31 mouse cellular contexts compared by ENCODE assay signal in the genomic region with DNA sequence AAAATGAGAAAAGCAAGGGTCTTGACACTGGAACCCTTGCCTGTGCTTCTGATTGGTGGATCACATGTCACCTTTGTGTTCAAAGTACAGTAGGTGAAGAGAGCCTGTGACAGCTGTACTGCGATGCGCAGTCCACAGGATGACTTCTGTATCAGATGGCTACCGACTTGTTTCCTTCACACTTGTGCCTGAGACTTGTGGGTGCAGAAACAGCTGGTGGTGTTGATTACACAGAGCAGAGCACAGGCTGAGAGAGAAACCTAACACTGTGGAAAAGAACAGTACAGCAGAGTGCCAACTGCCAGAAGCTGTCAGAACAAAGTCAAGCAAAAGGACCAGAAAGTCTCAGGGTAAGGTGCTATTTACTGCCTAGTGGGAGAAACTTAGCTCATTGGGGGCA. TPM values are rescaled to one million over a fixed set of nuclear protein-coding genes. Genes with fewer than 3 reads are reported as not detected.
DNase-seq lines count a peak whose midpoint lies in the region; ATAC-seq and TF ChIP-seq lines count a peak whose summit lies in the region.
"Had no signal": no experiment of that assay in that cellular context is flagged by ENCODE, and none has a peak within 500 bp of the region (broad histone marks: within the 10 kb centered on the region; RNA-seq: fewer than 3 reads in every experiment).

No protein-coding gene starts in this region.

- peak; percentile 84; the same call in 1 of the 2 replicates for ATAC-seq in embryonic facial prominence, embryonic 14.5 days (ENCODE audit: low read depth)
- peak; percentile 39; the same call in 1 of the 2 replicates for ATAC-seq in embryonic facial prominence, embryonic 15.5 days (ENCODE audit: insufficient number of reproducible peaks, low FRiP score, low TSS enrichment, low read depth)
- ATAC-seq in forebrain, embryonic 11.5 days (replicated peaks; ENCODE audit: low FRiP score) = no peak
- ATAC-seq: forebrain, postnatal 0 days; hindbrain, postnatal 0 days; intestine, embryonic 16.5 days; lung, postnatal 0 days; midbrain, embryonic 13.5 days had no signal

- no peak overlapping the region for H3K27ac ChIP-seq in embryonic facial prominence, embryonic 14.5 days (replicated peaks; ENCODE audit: low read depth, low read length)
- H3K27ac ChIP-seq in embryonic facial prominence, embryonic 10.5 days (replicated peaks) = no peak overlapping the region
- peak overlapping the region; percentile 28; the same call in 1 of the 2 replicates for H3K27ac ChIP-seq in layer of hippocampus, adult 2 months
- H3K27ac ChIP-seq in embryonic facial prominence, embryonic 15.5 days (replicated peaks) = no peak overlapping the region
- H3K27ac ChIP-seq in forebrain, embryonic 11.5 days (ENCODE audit: low read depth, low read length) = no peak overlapping the region
- H3K27ac ChIP-seq: embryonic facial prominence, embryonic 12.5 days; forebrain, embryonic 12.5 days; heart, embryonic 15.5 days; hindbrain, embryonic 12.5 days; hindbrain, postnatal 0 days; limb, embryonic 15.5 days; liver, embryonic 13.5 days; midbrain, embryonic 13.5 days; neural tube, embryonic 15.5 days had no signal

- peak; percentile 27 for DNase-seq in embryonic facial prominence, embryonic 14.5 days (ENCODE audit: low spot score)
- no peak for DNase-seq in embryonic facial prominence, embryonic 10.5 days (ENCODE audit: low spot score)
- no peak for DNase-seq in layer of hippocampus, adult 2 months (ENCODE audit: low spot score in 2 of 2)
- no peak for DNase-seq in layer of hippocampus, postnatal 25 days (ENCODE audit: extremely low spot score in 1 of 2, low spot score in 1 of 2)
- DNase-seq in natural killer cell, adult 2 months (ENCODE audit: low spot score in 2 of 2) = peak; percentile 2 to 15
- DNase-seq in forebrain, embryonic 11.5 days (ENCODE audit: low spot score) = no peak
- DNase-seq: adrenal gland, postnatal 10 days; cerebellum, adult 11 months; cerebellum, adult 9-10 months; cerebellum, postnatal 36 days; forebrain, postnatal 0 days; gastrocnemius, postnatal 14 days; kidney, adult 8-10 months; layer of hippocampus, adult 9-11 months; liver, embryonic 13.5 days; lung, adult 18-20 months; lung, postnatal 4 days had no signal

- no peak overlapping the region for H3K4me3 ChIP-seq in embryonic facial prominence, embryonic 14.5 days (ENCODE audit: low read depth, low read length)
- H3K4me3 ChIP-seq in embryonic facial prominence, embryonic 10.5 days = no peak overlapping the region
- no peak overlapping the region for H3K4me3 ChIP-seq in layer of hippocampus, adult 2 months
- no peak overlapping the region for H3K4me3 ChIP-seq in embryonic facial prominence, embryonic 15.5 days (replicated peaks)
- no peak overlapping the region for H3K4me3 ChIP-seq in forebrain, embryonic 11.5 days (ENCODE audit: low read depth, low read length)
- H3K4me3 ChIP-seq: embryonic facial prominence, embryonic 12.5 days; erythroblast, embryonic 14.5 days; forebrain, embryonic 12.5 days; heart, embryonic 15.5 days; hindbrain, embryonic 12.5 days; limb, embryonic 15.5 days; liver, embryonic 13.5 days; megakaryocyte, embryonic 14.5 days; midbrain, embryonic 13.5 days; neural tube, embryonic 15.5 days had no signal

- no peak overlapping the region for H3K4me2 ChIP-seq in embryonic facial prominence, embryonic 14.5 days (ENCODE audit: low read depth, low read length)
- H3K4me2 ChIP-seq in embryonic facial prominence, embryonic 15.5 days (replicated peaks) = no peak overlapping the region
- no peak overlapping the region for H3K4me2 ChIP-seq in forebrain, embryonic 11.5 days (ENCODE audit: low read depth, low read length, severe bottlenecking)
- H3K4me2 ChIP-seq: embryonic facial prominence, embryonic 12.5 days; forebrain, embryonic 12.5 days; heart, embryonic 15.5 days; hindbrain, embryonic 12.5 days; limb, embryonic 15.5 days; liver, embryonic 13.5 days; midbrain, embryonic 13.5 days; neural tube, embryonic 15.5 days had no signal

- TF ChIP-seq CTCF in layer of hippocampus, adult 2 months (conservative IDR thresholded peaks at IDR 0.05) = no peak

- no peaks in the 10 kb centered on the region for H3K27me3 ChIP-seq in embryonic facial prominence, embryonic 14.5 days (replicated peaks; ENCODE audit: control insufficient read depth, insufficient read depth, low read length)
- no peaks in the 10 kb centered on the region for H3K27me3 ChIP-seq in embryonic facial prominence, embryonic 10.5 days (replicated peaks; ENCODE audit: low read depth, poor library complexity, severe bottlenecking)
- no peaks in the 10 kb centered on the region for H3K27me3 ChIP-seq in embryonic facial prominence, embryonic 15.5 days
- no peaks in the 10 kb centered on the region for H3K27me3 ChIP-seq in forebrain, embryonic 11.5 days (ENCODE audit: control insufficient read depth, insufficient read depth, low read length)
- H3K27me3 ChIP-seq: embryonic facial prominence, embryonic 12.5 days; forebrain, embryonic 12.5 days; heart, embryonic 15.5 days; hindbrain, embryonic 12.5 days; limb, embryonic 15.5 days; liver, embryonic 13.5 days; midbrain, embryonic 13.5 days; neural tube, embryonic 15.5 days had no signal

- no peak overlapping the region for H3K9ac ChIP-seq in embryonic facial prominence, embryonic 14.5 days (ENCODE audit: low read depth, low read length)
- H3K9ac ChIP-seq in embryonic facial prominence, embryonic 15.5 days = no peak overlapping the region
- H3K9ac ChIP-seq in forebrain, embryonic 11.5 days (ENCODE audit: low read length) = no peak overlapping the region
- H3K9ac ChIP-seq: embryonic facial prominence, embryonic 12.5 days; forebrain, embryonic 12.5 days; forebrain, postnatal 0 days; heart, embryonic 15.5 days; hindbrain, embryonic 12.5 days; limb, embryonic 15.5 days; liver, embryonic 13.5 days; midbrain, embryonic 13.5 days; neural tube, embryonic 15.5 days had no signal

- H3K36me3 ChIP-seq in embryonic facial prominence, embryonic 14.5 days (ENCODE audit: control insufficient read depth, insufficient read depth, low read length) = 0 out of 2 replicates have a peak, but pooled peaks cover 2% of the 10 kb centered on the region
- peaks cover 14% of the 10 kb centered on the region; the same call in 1 of the 2 replicates for H3K36me3 ChIP-seq in embryonic facial prominence, embryonic 10.5 days (replicated peaks)
- peaks cover 7% of the 10 kb centered on the region; the same call in 1 of the 2 replicates for H3K36me3 ChIP-seq in embryonic facial prominence, embryonic 15.5 days
- H3K36me3 ChIP-seq in forebrain, embryonic 11.5 days (ENCODE audit: control insufficient read depth, insufficient read depth, low read length) = no peaks in the 10 kb centered on the region; the same call in 1 of the 2 replicates
- H3K36me3 ChIP-seq: forebrain, embryonic 12.5 days; heart, embryonic 15.5 days; limb, embryonic 15.5 days; liver, embryonic 13.5 days; neural tube, embryonic 15.5 days had no signal

- H3K4me1 ChIP-seq in embryonic facial prominence, embryonic 14.5 days (ENCODE audit: control insufficient read depth, insufficient read depth, low read length) = no peaks in the 10 kb centered on the region
- H3K4me1 ChIP-seq in embryonic facial prominence, embryonic 10.5 days = no peaks in the 10 kb centered on the region
- H3K4me1 ChIP-seq in embryonic facial prominence, embryonic 15.5 days = no peaks in the 10 kb centered on the region
- no peaks in the 10 kb centered on the region for H3K4me1 ChIP-seq in forebrain, embryonic 11.5 days (replicated peaks; ENCODE audit: control insufficient read depth, insufficient read depth, low read length)
- H3K4me1 ChIP-seq: embryonic facial prominence, embryonic 12.5 days; forebrain, embryonic 12.5 days; heart, embryonic 15.5 days; hindbrain, embryonic 12.5 days; limb, embryonic 15.5 days; liver, embryonic 13.5 days had no signal

- 91% methylated on average over 3 of the region's 3 CpGs for WGBS in embryonic facial prominence, embryonic 14.5 days
- 87% methylated on average over 3 of the region's 3 CpGs for WGBS in embryonic facial prominence, embryonic 10.5 days
- WGBS in embryonic facial prominence, embryonic 15.5 days = 88% methylated on average over 3 of the region's 3 CpGs
- 91% methylated on average over 3 of the region's 3 CpGs for WGBS in forebrain, embryonic 11.5 days

- no peaks in the 10 kb centered on the region for H3K9me3 ChIP-seq in embryonic facial prominence, embryonic 14.5 days (ENCODE audit: control insufficient read depth, low read length)
- H3K9me3 ChIP-seq in embryonic facial prominence, embryonic 10.5 days = no peaks in the 10 kb centered on the region
- H3K9me3 ChIP-seq in embryonic facial prominence, embryonic 15.5 days (replicated peaks) = no peaks in the 10 kb centered on the region
- H3K9me3 ChIP-seq in forebrain, embryonic 11.5 days (ENCODE audit: control insufficient read depth, low read length) = no peaks in the 10 kb centered on the region
- H3K9me3 ChIP-seq: embryonic facial prominence, embryonic 12.5 days; forebrain, embryonic 12.5 days; G1E; heart, embryonic 15.5 days; hindbrain, embryonic 12.5 days; limb, embryonic 15.5 days; liver, embryonic 13.5 days; megakaryocyte, embryonic 14.5 days; midbrain, embryonic 13.5 days; neural tube, embryonic 15.5 days had no signal

RNA-seq across cellular contexts. Expression of gene Prkx, which starts 7.4 kb away (rescaled TPM):
- 12.2 and 13.4 TPM in 2 replicates for polyA plus RNA-seq in embryonic facial prominence, embryonic 14.5 days (2014; fragmentation: Nextera tagmentation; extraction: Ambion mirVana)
- polyA plus RNA-seq in embryonic facial prominence, embryonic 10.5 days (2016; fragmentation: Nextera tagmentation; extraction: Ambion mirVana) = 14.6 and 16.1 TPM in 2 replicates
- 10 to 100 TPM; 12.0 to 13.3 TPM for total RNA-seq in layer of hippocampus, adult 2 months (2021)
- 10 to 100 TPM; 11.4 to 12.8 TPM for total RNA-seq in layer of hippocampus, postnatal 25 days (2021)
- polyA plus RNA-seq in embryonic facial prominence, embryonic 15.5 days (2015; fragmentation: Nextera tagmentation; extraction: Ambion mirVana) = 14.8 and 17.1 TPM in 2 replicates
- 16.9 and 17.7 TPM in 2 replicates for polyA plus RNA-seq in forebrain, embryonic 11.5 days (2014; fragmentation: Nextera tagmentation; extraction: Ambion mirVana)

Comparison
In these comparisons a context has a peak if more than half of its experiments do, and no peak if none do; other contexts are left out.
1. DNase-seq: peak in embryonic facial prominence, embryonic 14.5 days (single experiment) and natural killer cell, adult 2 months (2 of 2); none in embryonic facial prominence, embryonic 10.5 days (single experiment), layer of hippocampus, adult 2 months (0 of 2), layer of hippocampus, postnatal 25 days (0 of 2) and forebrain, embryonic 11.5 days (single experiment).